Mouse (Mus musculus) G1E (cell line): ENCODE measurements around the gene Pate2. TPM values are rescaled to one million over a fixed set of nuclear protein-coding genes. Genes with fewer than 3 reads are reported as not detected.

Experiments used
- ATAC-seq: 2 replicates; pipeline ENCODE4 v1.8.0; 2016; ENCODE audit warnings: mild to moderate bottlenecking; ENCODE audit not compliant: insufficient number of reproducible peaks, poor library complexity, low FRiP score, severe bottlenecking; ENCODE audit errors: extremely low read depth
- DNase-seq: peaks from one replicate; pipeline ENCODE4 v3.0.0; 2012; ENCODE audit warnings: low spot score
- H3K27me3 ChIP-seq: 2 replicates; pipeline ENCODE4 v1.6.1; 2012; ENCODE audit warnings: mild to moderate bottlenecking, low read length, inconsistent platforms; ENCODE audit not compliant: insufficient read depth
- H3K36me3 ChIP-seq: replicated peaks from 2 replicates; pipeline ENCODE3; 2012; ENCODE audit warnings: mild to moderate bottlenecking, inconsistent platforms
- H3K4me1 ChIP-seq: 2 replicates; pipeline ENCODE4 v1.6.1; 2012; ENCODE audit warnings: low read depth, low read length, inconsistent platforms, mixed read lengths; ENCODE audit not compliant: insufficient read depth
- H3K4me3 ChIP-seq: 2 replicates; pipeline ENCODE4 v1.5.1; 2012; ENCODE audit warnings: low read depth, mild to moderate bottlenecking, inconsistent platforms, low read length, moderate library complexity, mixed read lengths
- H3K9me3 ChIP-seq: replicated peaks from 2 replicates; pipeline ENCODE4 v1.6.1; 2012; ENCODE audit warnings: inconsistent platforms
- CTCF ChIP-seq: IDR thresholded peaks from 2 replicates; pipeline ENCODE4 v1.5.1; 2012; ENCODE audit warnings: low read depth, low read length, inconsistent platforms, mixed read lengths
- GATA1 ChIP-seq: IDR thresholded peaks from 2 replicates; pipeline ENCODE4 v1.6.1; 2012; ENCODE audit warnings: borderline replicate concordance, low read length, inconsistent platforms, mixed read lengths
- GATA2 ChIP-seq: IDR thresholded peaks from 2 replicates; pipeline ENCODE4 v1.6.1; 2012; ENCODE audit warnings: low read depth, low read length, inconsistent platforms, borderline replicate concordance
- POLR2AphosphoS5 ChIP-seq: IDR thresholded peaks from 2 replicates; pipeline ENCODE4 v1.6.1; 2012; ENCODE audit warnings: low read depth, low read length, inconsistent platforms; ENCODE audit not compliant: insufficient replicate concordance
- TAL1 ChIP-seq: conservative IDR thresholded peaks from 2 replicates; pipeline ENCODE4 v1.6.1; 2012; ENCODE audit warnings: low read depth, low read length, inconsistent platforms, mixed read lengths
- polyA plus RNA-seq: library from polyadenylated mRNA; stranded (reverse); fragments of >175 nt; gene quantifications from 2 replicates; pipeline ENCODE4 v1.2.3, GENCODE M21; 2012
- total RNA-seq, 2 experiments: library from RNA; stranded (forward) in 1 of 2; stranded (reverse) in 1 of 2; fragments of 200-1000 nt in 1 of 2; fragments of >200 nt in 1 of 2; fragmentation: Nextera tagmentation in 1 of 2; gene quantifications; 2 replicates each; pipeline ENCODE4 v1.2.3; 2014 to 2017

Gene Pate2
- total and polyA plus RNA-seq, 3 experiments, result 0.21 to 0.75 (median 0.44) TPM

GRCm38 (mm10) chr9:35529141-35529540, 40.9 kb upstream of the Pate2 start:
- Histone ChIP-seq H3K27me3 (peaks cover under 1% of the 10 kb centered on the region; the same call in 1 of the 2 replicates), H3K4me3 (no peak overlapping the region), H3K9me3 (no peaks in the 10 kb centered on the region), H3K36me3 (no peaks in the 10 kb centered on the region), H3K4me1 (no peaks in the 10 kb centered on the region)
- DNase-seq, result no peak
- TF ChIP-seq CTCF (no peak), TAL1 (no peak), GATA1 (no peak), GATA2 (no peak), POLR2AphosphoS5 (no peak)
- ATAC-seq, result no peak

GRCm38 (mm10) chr9:35529796-35530195, 40.3 kb upstream of the Pate2 start:
- H3K4me3 ChIP-seq, result no peak overlapping the region
- no peaks in the 10 kb centered on the region for H3K4me1 ChIP-seq
- no peaks in the 10 kb centered on the region for H3K36me3 ChIP-seq
- H3K9me3 ChIP-seq, result no peaks in the 10 kb centered on the region
- H3K27me3 ChIP-seq, result peaks cover 2% of the 10 kb centered on the region; the same call in 1 of the 2 replicates
- no peak for TF ChIP-seq POLR2AphosphoS5
- TF ChIP-seq TAL1, result no peak
- TF ChIP-seq CTCF, result no peak
- no peak for TF ChIP-seq GATA1
- no peak for TF ChIP-seq GATA2
- DNase-seq (no peak), ATAC-seq (no peak)

GRCm38 (mm10) chr9:35533266-35533665, 36.8 kb upstream of the Pate2 start:
- no peaks in the 10 kb centered on the region for H3K36me3 ChIP-seq
- no peaks in the 10 kb centered on the region for H3K9me3 ChIP-seq
- no peak for ATAC-seq
- peaks cover 2% of the 10 kb centered on the region; the same call in 1 of the 2 replicates for H3K27me3 ChIP-seq
- H3K4me3 ChIP-seq, result no peak overlapping the region
- TF ChIP-seq TAL1 (no peak), GATA2 (no peak), GATA1 (no peak), CTCF (no peak), POLR2AphosphoS5 (no peak)
- DNase-seq, result no peak
- peaks cover 3% of the 10 kb centered on the region; the same call in 1 of the 2 replicates for H3K4me1 ChIP-seq

- ATAC-seq (peak; percentile 63), DNase-seq (peak; percentile 4)
- Histone ChIP-seq H3K4me3 (no peak overlapping the region), H3K27me3 (peaks cover 6% of the 10 kb centered on the region; the same call in 1 of the 2 replicates), H3K4me1 (peaks cover 3% of the 10 kb centered on the region; the same call in 1 of the 2 replicates), H3K36me3 (no peaks in the 10 kb centered on the region), H3K9me3 (no peaks in the 10 kb centered on the region)
- no peak for TF ChIP-seq GATA1
- TF ChIP-seq CTCF, result peak; percentile 62
These were observed 35.0 kb upstream of the Pate2 start for GRCm38 (mm10) chr9:35535110-35535509.

- Histone ChIP-seq H3K36me3 (no peaks in the 10 kb centered on the region), H3K4me3 (no peak overlapping the region), H3K4me1 (peaks cover 3% of the 10 kb centered on the region; the same call in 1 of the 2 replicates), H3K27me3 (peaks cover 10% of the 10 kb centered on the region; the same call in 1 of the 2 replicates), H3K9me3 (no peaks in the 10 kb centered on the region)
- DNase-seq (no peak), ATAC-seq (no peak)
- TF ChIP-seq CTCF, result no peak
- TF ChIP-seq GATA2, result no peak
- TF ChIP-seq TAL1, result no peak
- no peak for TF ChIP-seq GATA1
- no peak for TF ChIP-seq POLR2AphosphoS5
These were observed 34.2 kb upstream of the Pate2 start for GRCm38 (mm10) chr9:35535876-35536275.

- TF ChIP-seq TAL1 (no peak), GATA2 (no peak), POLR2AphosphoS5 (no peak), GATA1 (no peak), CTCF (no peak)
- H3K4me1 ChIP-seq, result peaks cover 3% of the 10 kb centered on the region; the same call in 1 of the 2 replicates
- H3K27me3 ChIP-seq, result peaks cover 15% of the 10 kb centered on the region; the same call in 1 of the 2 replicates
- H3K4me3 ChIP-seq, result no peak overlapping the region
- H3K36me3 ChIP-seq, result no peaks in the 10 kb centered on the region
- no peaks in the 10 kb centered on the region for H3K9me3 ChIP-seq
- ATAC-seq (no peak), DNase-seq (no peak)
These were observed 30.9 kb upstream of the Pate2 start for GRCm38 (mm10) chr9:35539001-35539750.
